Mouse (Mus musculus) neural tube, embryonic 11.5 days (tissue): Measurements from ENCODE around the gene Inpp5e. TPM values are rescaled to one million over a fixed set of nuclear protein-coding genes. Genes with fewer than 3 reads are reported as not detected.
A peak's percentile ranks its signal among the peaks of the same experiment; 100 is the strongest.

Experiments
- ATAC-seq: fragments of 200-750 bp; cut with Nextera tagmentation; 2 replicates; pipeline ENCODE4 v1.8.0; 2017; ENCODE audit warnings: moderate number of reproducible peaks, mild to moderate bottlenecking, moderate TSS enrichment, moderate library complexity; ENCODE audit not compliant: insufficient read depth, low FRiP score, low TSS enrichment
- DNase-seq: peaks from one replicate; pipeline ENCODE4 v3.0.0-alpha.2; 2015; ENCODE audit warnings: low spot score
- H3K27ac ChIP-seq: fragments of 300-500 bp; sonication (generic); 2 replicates; pipeline ENCODE4 v1.5.1; 2014; ENCODE audit warnings: low read depth, mild to moderate bottlenecking, low read length
- H3K27me3 ChIP-seq: fragments of 300-500 bp; sonication (generic); 2 replicates; pipeline ENCODE4 v1.6.1; 2014; ENCODE audit warnings: mild to moderate bottlenecking, low read length, mixed read lengths; ENCODE audit not compliant: control insufficient read depth, insufficient read depth
- H3K36me3 ChIP-seq: fragments of 300-500 bp; sonication (generic); 2 replicates; pipeline ENCODE4 v1.6.1; 2014; ENCODE audit warnings: mild to moderate bottlenecking, low read length, moderate library complexity, mixed read lengths; ENCODE audit not compliant: control insufficient read depth, insufficient read depth
- H3K4me1 ChIP-seq: fragments of 300-500 bp; sonication (generic); 2 replicates; pipeline ENCODE4 v1.6.1; 2014; ENCODE audit warnings: low read length, mixed read lengths; ENCODE audit not compliant: control insufficient read depth, insufficient read depth
- H3K4me2 ChIP-seq: fragments of 300-500 bp; sonication (generic); 2 replicates; pipeline ENCODE4 v1.6.1; 2014; ENCODE audit warnings: low read depth, mild to moderate bottlenecking, moderate library complexity
- H3K4me3 ChIP-seq: fragments of 300-500 bp; sonication (generic); 2 replicates; pipeline ENCODE4 v1.5.1; 2014; ENCODE audit warnings: low read depth, low read length
- H3K9ac ChIP-seq: fragments of 300-500 bp; sonication (generic); 2 replicates; pipeline ENCODE4 v1.6.1; 2014; ENCODE audit warnings: mild to moderate bottlenecking, low read length
- H3K9me3 ChIP-seq: fragments of 300-500 bp; sonication (generic); 2 replicates; pipeline ENCODE4 v1.6.1; 2016; ENCODE audit warnings: low read length; ENCODE audit not compliant: control insufficient read depth
- WGBS: fragments of 180-500 bp; shearing (Covaris S2); extraction: QIAGEN DNeasy Blood & Tissue Kit; methylation state at CpG from one replicate; pipeline ENCODE4 v1.1.7; 2014; 5-methylcytosine and 5-hydroxymethylcytosine counted together
- polyA plus RNA-seq: library from polyadenylated mRNA; unstranded; fragments of >200 nt; fragmentation: Nextera tagmentation; extraction: Ambion mirVana; gene quantifications from 2 replicates; pipeline ENCODE4 v1.2.1, GENCODE M21; 2014

Inpp5e gene
- polyA plus RNA-seq, 1 experiment from 2014 or later = 25.4 TPM

GRCm38 (mm10) chr2:26429851-26430250 is 20.8 kb upstream of the Inpp5e start:
- Histone ChIP-seq H3K4me2 (no peak overlapping the region), H3K9ac (no peak overlapping the region), H3K27me3 (no peaks in the 10 kb centered on the region), H3K4me1 (no peaks in the 10 kb centered on the region), H3K36me3 (peaks cover 16% of the 10 kb centered on the region), H3K27ac (no peak overlapping the region), H3K4me3 (no peak overlapping the region), H3K9me3 (no peaks in the 10 kb centered on the region)
- no peak for ATAC-seq
- DNase-seq = no peak
- WGBS = 92% methylated on average over 5 of the region's 5 CpGs

- Histone ChIP-seq H3K4me1 (no peaks in the 10 kb centered on the region), H3K4me3 (no peak overlapping the region), H3K36me3 (peaks cover 22% of the 10 kb centered on the region), H3K9ac (no peak overlapping the region), H3K4me2 (no peak overlapping the region), H3K27me3 (no peaks in the 10 kb centered on the region), H3K9me3 (no peaks in the 10 kb centered on the region), H3K27ac (no peak overlapping the region)
- ATAC-seq = no peak
- DNase-seq = no peak
- 97% methylated on average over 2 of the region's 2 CpGs for WGBS
These were observed 15.5 kb upstream of the Inpp5e start for GRCm38 (mm10) chr2:26424541-26424940.

DNA sequence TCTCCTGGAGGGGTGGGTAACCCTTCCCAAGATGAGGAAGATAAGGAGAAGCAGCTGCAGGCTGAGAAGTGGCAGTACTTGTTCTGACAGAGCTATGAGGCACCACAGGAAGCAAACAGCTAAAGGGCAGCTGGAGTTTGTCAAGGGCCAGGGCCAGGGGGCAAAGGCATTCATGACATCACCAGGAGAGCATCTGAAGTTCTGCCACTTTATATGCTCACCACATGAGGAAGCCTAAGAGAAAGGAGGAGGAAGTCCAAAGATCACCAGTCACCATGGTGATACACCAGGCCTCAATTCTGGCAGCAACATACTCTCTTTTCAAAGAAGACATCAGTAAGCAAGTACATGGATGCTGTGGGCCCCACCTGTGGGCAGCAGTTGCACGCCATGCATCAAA is 14.1 kb upstream of the Inpp5e start:
- H3K4me3 ChIP-seq = no peak overlapping the region
- H3K4me2 ChIP-seq = no peak overlapping the region
- WGBS = 100% methylated on average over 1 of the region's 1 CpGs
- no peaks in the 10 kb centered on the region for H3K27me3 ChIP-seq
- ATAC-seq (no peak), DNase-seq (peak; percentile 9)
- H3K9me3 ChIP-seq = no peaks in the 10 kb centered on the region
- no peak overlapping the region for H3K9ac ChIP-seq
- H3K36me3 ChIP-seq = peaks cover 22% of the 10 kb centered on the region
- no peaks in the 10 kb centered on the region for H3K4me1 ChIP-seq
- no peak overlapping the region for H3K27ac ChIP-seq

DNA sequence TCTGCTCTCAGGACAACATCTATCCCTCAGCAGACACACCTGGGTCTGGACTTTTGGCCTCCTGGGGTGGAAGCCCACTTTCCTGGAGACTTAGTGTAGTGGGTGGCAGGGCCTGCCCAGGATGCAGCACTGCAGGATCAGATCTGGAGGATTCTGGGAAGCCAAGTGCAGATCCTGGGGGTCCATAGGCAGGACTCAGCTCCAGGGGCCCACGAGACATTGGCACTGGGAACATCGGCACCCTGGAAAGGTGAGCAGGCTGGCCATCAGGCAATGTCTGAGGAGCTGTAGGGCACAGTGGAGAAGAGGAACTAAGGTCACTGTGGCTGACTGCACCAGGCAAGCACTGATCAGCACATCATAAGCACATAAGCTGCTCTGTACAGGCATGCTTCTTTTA is 13.0 kb upstream of the Inpp5e start:
- no peaks in the 10 kb centered on the region for H3K27me3 ChIP-seq
- DNase-seq (peak; percentile 8), ATAC-seq (no peak)
- H3K4me3 ChIP-seq = no peak overlapping the region
- no peaks in the 10 kb centered on the region for H3K4me1 ChIP-seq
- no peaks in the 10 kb centered on the region for H3K9me3 ChIP-seq
- peaks cover 26% of the 10 kb centered on the region for H3K36me3 ChIP-seq
- 93% methylated on average over 2 of the region's 2 CpGs for WGBS
- no peak overlapping the region for H3K9ac ChIP-seq
- no peak overlapping the region for H3K4me2 ChIP-seq
- H3K27ac ChIP-seq = no peak overlapping the region

GRCm38 (mm10) chr2:26418120-26418519 is 9.1 kb upstream of the Inpp5e start:
- H3K27ac ChIP-seq = no peak overlapping the region
- H3K4me2 ChIP-seq = no peak overlapping the region
- no peaks in the 10 kb centered on the region for H3K27me3 ChIP-seq
- H3K36me3 ChIP-seq = peaks cover 19% of the 10 kb centered on the region
- no peaks in the 10 kb centered on the region for H3K4me1 ChIP-seq
- no peak overlapping the region for H3K4me3 ChIP-seq
- 94% methylated on average over 1 of the region's 1 CpGs for WGBS
- no peak for ATAC-seq
- H3K9ac ChIP-seq = no peak overlapping the region
- H3K9me3 ChIP-seq = no peaks in the 10 kb centered on the region
- no peak for DNase-seq

DNA sequence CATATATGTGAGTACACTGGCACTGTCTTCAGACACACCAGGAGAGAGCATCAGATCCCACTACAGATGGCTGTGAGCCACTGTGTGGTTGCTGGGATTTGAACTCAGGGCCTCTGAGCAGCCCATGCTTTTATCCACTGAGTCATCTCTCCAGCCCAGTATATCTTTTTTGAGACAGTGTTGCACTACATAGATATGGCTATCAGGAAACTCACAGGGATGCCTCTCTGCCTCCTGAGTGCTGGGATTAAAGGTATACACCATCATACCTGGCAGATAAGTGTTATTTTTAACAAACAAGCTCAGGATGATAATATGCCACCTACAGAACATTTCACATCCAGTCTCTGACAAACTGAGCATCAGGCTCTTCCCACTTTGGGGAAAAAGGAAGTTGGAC is 8.1 kb upstream of the Inpp5e start:
- H3K4me2 ChIP-seq = no peak overlapping the region
- no peaks in the 10 kb centered on the region for H3K4me1 ChIP-seq
- H3K36me3 ChIP-seq = peaks cover 20% of the 10 kb centered on the region
- H3K9ac ChIP-seq = no peak overlapping the region
- no peak for DNase-seq
- no peaks in the 10 kb centered on the region for H3K9me3 ChIP-seq
- no peak overlapping the region for H3K27ac ChIP-seq
- no peaks in the 10 kb centered on the region for H3K27me3 ChIP-seq
- no peak for ATAC-seq
- no peak overlapping the region for H3K4me3 ChIP-seq

DNA sequence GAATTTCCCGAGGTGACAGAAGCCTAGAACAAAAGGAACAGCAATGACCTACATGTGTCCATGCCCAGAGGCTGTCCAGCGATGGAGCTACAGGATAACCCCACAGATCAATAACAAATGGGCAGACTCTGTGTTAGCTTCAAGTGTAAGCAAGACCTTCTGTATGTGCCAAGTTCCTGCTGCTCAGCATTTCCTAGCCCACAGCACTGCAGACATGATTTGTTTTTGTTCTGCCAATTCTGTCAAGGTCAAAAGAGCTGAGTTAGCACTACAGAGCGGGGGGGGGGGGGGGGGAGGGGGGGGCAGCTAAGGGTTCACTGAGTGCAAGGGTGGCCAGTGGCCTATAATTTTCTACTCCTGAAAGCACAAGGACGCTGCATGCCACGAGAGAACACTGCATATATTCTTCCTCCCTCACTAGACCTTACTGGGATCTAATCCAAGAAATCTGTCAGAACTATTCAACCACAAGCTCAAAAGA is 2.0 kb upstream of the Inpp5e start:
- no peak overlapping the region for H3K4me2 ChIP-seq
- WGBS = 90% methylated on average over 4 of the region's 5 CpGs
- DNase-seq = no peak
- ATAC-seq = no peak
- peaks cover 16% of the 10 kb centered on the region; the same call in 1 of the 2 replicates for H3K36me3 ChIP-seq
- H3K4me3 ChIP-seq = no peak overlapping the region
- H3K4me1 ChIP-seq = peaks cover 9% of the 10 kb centered on the region
- no peaks in the 10 kb centered on the region for H3K9me3 ChIP-seq
- H3K27ac ChIP-seq = no peak overlapping the region
- no peak overlapping the region for H3K9ac ChIP-seq
- no peaks in the 10 kb centered on the region for H3K27me3 ChIP-seq

GRCm38 (mm10) chr2:26410091-26410490 is 1.1 kb upstream of the Inpp5e start:
- Histone ChIP-seq H3K9me3 (no peaks in the 10 kb centered on the region), H3K9ac (no peak overlapping the region), H3K4me2 (no peak overlapping the region), H3K4me3 (no peak overlapping the region), H3K27me3 (no peaks in the 10 kb centered on the region), H3K27ac (no peak overlapping the region), H3K4me1 (peaks cover 13% of the 10 kb centered on the region), H3K36me3 (peaks cover 11% of the 10 kb centered on the region; the same call in 1 of the 2 replicates)
- DNase-seq (no peak), ATAC-seq (no peak)
- 71% methylated on average over 5 of the region's 5 CpGs for WGBS

GRCm38 (mm10) chr2:26409362-26409761 is 359 bp upstream of the Inpp5e start:
- peak; percentile 42; the same call in 1 of the 2 replicates for ATAC-seq
- Histone ChIP-seq H3K27ac (no peak overlapping the region), H3K4me2 (no peak overlapping the region), H3K9ac (no peak overlapping the region), H3K4me1 (peaks cover 13% of the 10 kb centered on the region), H3K36me3 (peaks cover 9% of the 10 kb centered on the region; the same call in 1 of the 2 replicates), H3K9me3 (no peaks in the 10 kb centered on the region), H3K27me3 (no peaks in the 10 kb centered on the region), H3K4me3 (peak overlapping the region; percentile 88; the same call in 1 of the 2 replicates)
- DNase-seq = no peak
- 57% methylated on average over 3 of the region's 3 CpGs for WGBS
